27 mouse cellular contexts compared by ENCODE assay signal in the genomic region with DNA sequence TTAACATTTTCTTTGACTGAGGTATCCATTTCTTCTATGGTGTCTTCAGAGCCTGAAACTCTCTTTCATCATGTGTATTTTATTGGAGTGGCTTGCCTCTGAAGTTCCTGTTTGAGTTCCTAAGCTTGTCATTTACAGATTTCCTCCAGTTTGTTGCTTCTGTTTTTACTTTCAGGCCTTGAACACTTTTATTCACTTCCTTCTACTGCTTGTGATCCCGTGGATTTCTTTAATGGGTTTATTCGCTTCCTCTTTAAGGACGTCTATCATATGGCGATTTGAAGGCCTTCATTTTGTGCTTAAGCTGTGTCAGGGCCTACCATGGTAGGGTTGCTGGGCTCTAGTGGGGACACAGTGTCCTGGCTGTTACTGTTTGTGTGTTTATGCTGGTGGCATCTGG. TPM values are rescaled to one million over a fixed set of nuclear protein-coding genes. Genes with fewer than 3 reads are reported as not detected.
DNase-seq lines count a peak whose midpoint lies in the region; ATAC-seq lines count a peak whose summit lies in the region.
"Had no signal": no experiment of that assay in that cellular context is flagged by ENCODE, and none has a peak within 500 bp of the region (broad histone marks: within the 10 kb centered on the region; RNA-seq: fewer than 3 reads in every experiment).

No protein-coding gene starts in this region.

- peak; percentile 81 for ATAC-seq in granulocyte monocyte progenitor cell, adult 5-6 weeks (replicated peaks; ENCODE audit: poor library complexity, severe bottlenecking)
- peak; percentile 51; the same call in 1 of the 2 replicates for ATAC-seq in megakaryocyte, adult 5-6 weeks (ENCODE audit: poor library complexity, severe bottlenecking)
- ATAC-seq in liver, embryonic 11.5 days (replicated peaks; ENCODE audit: low FRiP score): no peak
- ATAC-seq: forebrain, embryonic 14.5 days; forebrain, embryonic 16.5 days had no signal

- no peak overlapping the region for H3K27ac ChIP-seq in liver, embryonic 11.5 days (ENCODE audit: low read depth, low read length)
- H3K27ac ChIP-seq: embryonic facial prominence, embryonic 13.5 days; embryonic facial prominence, embryonic 15.5 days; forebrain, embryonic 10.5 days; forebrain, embryonic 12.5 days had no signal

- H3K9me3 ChIP-seq in liver, embryonic 11.5 days (ENCODE audit: control insufficient read depth, low read length): no peaks in the 10 kb centered on the region
- H3K9me3 ChIP-seq: embryonic facial prominence, embryonic 13.5 days; embryonic facial prominence, embryonic 15.5 days; forebrain, embryonic 10.5 days; forebrain, embryonic 12.5 days had no signal

- H3K4me2 ChIP-seq in liver, embryonic 11.5 days: no peak overlapping the region
- H3K4me2 ChIP-seq: embryonic facial prominence, embryonic 13.5 days; embryonic facial prominence, embryonic 15.5 days; forebrain, embryonic 12.5 days had no signal

- no peaks in the 10 kb centered on the region for H3K36me3 ChIP-seq in splenic B cell, adult 2 months (ENCODE audit: control insufficient read depth, insufficient read depth, low read length, poor library complexity, severe bottlenecking)
- H3K36me3 ChIP-seq in liver, embryonic 11.5 days (ENCODE audit: control insufficient read depth, insufficient read depth, low read length): no peaks in the 10 kb centered on the region
- H3K36me3 ChIP-seq: embryonic facial prominence, embryonic 13.5 days; embryonic facial prominence, embryonic 15.5 days; forebrain, embryonic 10.5 days; forebrain, embryonic 12.5 days had no signal

- no peak overlapping the region for H3K4me3 ChIP-seq in liver, embryonic 11.5 days (ENCODE audit: low read depth, low read length)
- H3K4me3 ChIP-seq: embryonic facial prominence, embryonic 13.5 days; embryonic facial prominence, embryonic 15.5 days; erythroblast, embryonic 14.5 days; forebrain, embryonic 10.5 days; forebrain, embryonic 12.5 days had no signal

- 74% methylated on average over 4 of the region's 4 CpGs for WGBS in liver, embryonic 11.5 days

- peak; percentile 46 for DNase-seq in A20 (ENCODE audit: low read depth, low spot score)
- peak; percentile 52 for DNase-seq in splenic B cell, adult 2 months (ENCODE audit: low read depth, low spot score)
- no peak for DNase-seq in liver, embryonic 11.5 days (ENCODE audit: low spot score)
- no peak for DNase-seq in ovary, postnatal 10 days (ENCODE audit: low spot score)
- DNase-seq in right cerebral cortex, adult 18-20 months: no peak
- DNase-seq: adrenal gland, adult 2 months; adrenal gland, postnatal 10 days; adrenal gland, postnatal 25 days; cerebellum, adult 11 months; cerebellum, adult 18-20 months; cerebellum, adult 8-10 months; cerebellum, postnatal 10 days; cerebellum, postnatal 25 days; embryo, embryonic 11 days had no signal

- no peak overlapping the region for H3K9ac ChIP-seq in liver, embryonic 11.5 days (ENCODE audit: low read depth, low read length)
- H3K9ac ChIP-seq: embryonic facial prominence, embryonic 13.5 days; embryonic facial prominence, embryonic 15.5 days; forebrain, embryonic 12.5 days had no signal

- no peaks in the 10 kb centered on the region for H3K27me3 ChIP-seq in splenic B cell, adult 2 months (ENCODE audit: control insufficient read depth, insufficient read depth, low read length, poor library complexity, severe bottlenecking)
- H3K27me3 ChIP-seq in liver, embryonic 11.5 days (replicated peaks; ENCODE audit: control insufficient read depth, insufficient read depth, low read length): peaks cover 8% of the 10 kb centered on the region; the same call in 1 of the 2 replicates

- no peaks in the 10 kb centered on the region for H3K4me1 ChIP-seq in liver, embryonic 11.5 days (replicated peaks; ENCODE audit: control insufficient read depth, insufficient read depth, low read length)
- H3K4me1 ChIP-seq: embryonic facial prominence, embryonic 13.5 days; embryonic facial prominence, embryonic 15.5 days had no signal

RNA-seq across cellular contexts. Expression of a gene that starts 11.5 kb away (rescaled TPM):
- total RNA-seq in granulocyte monocyte progenitor cell, adult 5-6 weeks (2014; fragmentation: Nextera tagmentation): not detected in 2 replicates
- total RNA-seq in granulocyte monocyte progenitor cell, adult 5-6 weeks (2017): not detected in 2 replicates
- total RNA-seq in megakaryocyte, adult 5-6 weeks (2015): not detected in 2 replicates
- 0.20 TPM in 1 of 2 replicates, not detected in the other for total RNA-seq in megakaryocyte, adult 5-6 weeks (2017)
- polyA plus RNA-seq in liver, embryonic 11.5 days (2014; fragmentation: Nextera tagmentation; extraction: Ambion mirVana): not detected in 2 replicates
- total RNA-seq: ES-E14, MEL had no signal
- polyA plus RNA-seq: C2C12; embryonic facial prominence, embryonic 11.5 days; embryonic facial prominence, embryonic 13.5 days; erythroblast, embryonic 14.5 days; forebrain, embryonic 10.5 days had no signal

Comparison
In these comparisons a context has a peak if more than half of its experiments do, and no peak if none do; other contexts are left out.
1. DNase-seq: peak in A20 (single experiment) and splenic B cell, adult 2 months (single experiment); none in liver, embryonic 11.5 days (single experiment), ovary, postnatal 10 days (single experiment) and right cerebral cortex, adult 18-20 months (single experiment).